ENCODE assay signal across 16 mouse cellular contexts in the genomic region with DNA sequence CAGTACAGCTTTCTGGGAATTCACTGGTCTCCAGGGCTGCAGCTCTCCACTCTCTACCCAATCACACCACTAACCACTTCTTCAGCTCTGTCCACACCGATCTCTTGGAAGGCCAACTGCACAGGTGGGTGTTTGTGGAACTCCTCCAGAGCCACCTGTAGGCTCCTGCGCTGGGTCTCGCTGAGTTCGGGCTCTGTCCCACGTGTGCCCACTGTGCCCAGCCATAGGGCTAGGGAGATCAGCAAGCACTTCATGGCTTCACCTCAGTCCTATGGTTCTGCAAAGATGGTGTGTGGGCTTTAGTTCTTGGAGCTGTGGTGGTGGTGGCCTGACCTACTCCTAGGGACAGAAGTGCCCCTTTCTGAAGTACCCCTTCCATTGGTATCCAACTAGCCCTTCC. TPM values are rescaled to one million over a fixed set of nuclear protein-coding genes. Genes with fewer than 3 reads are reported as not detected.
DNase-seq lines count a peak whose midpoint lies in the region; ATAC-seq and TF ChIP-seq lines count a peak whose summit lies in the region.
"Had no signal": no experiment of that assay in that cellular context is flagged by ENCODE, and none has a peak within 500 bp of the region (broad histone marks: within the 10 kb centered on the region; RNA-seq: fewer than 3 reads in every experiment).

No protein-coding gene starts in this region.

- WGBS in heart, embryonic 15.5 days = 90% methylated on average over 5 of the region's 5 CpGs
- 85% methylated on average over 5 of the region's 5 CpGs for WGBS in lung, embryonic 15.5 days
- 96% methylated on average over 5 of the region's 5 CpGs for WGBS in intestine, embryonic 15.5 days
- 86% methylated on average over 5 of the region's 5 CpGs for WGBS in stomach, embryonic 15.5 days

- H3K27ac ChIP-seq in heart, embryonic 15.5 days = peak overlapping the region; percentile 71
- H3K27ac ChIP-seq in lung, embryonic 15.5 days = peak overlapping the region; percentile 78
- peak overlapping the region; percentile 64 for H3K27ac ChIP-seq in intestine, embryonic 15.5 days
- peak overlapping the region; percentile 76; the same call in 1 of the 2 replicates for H3K27ac ChIP-seq in stomach, embryonic 15.5 days
- H3K27ac ChIP-seq in left cerebral cortex, adult 2 months = no peak overlapping the region
- H3K27ac ChIP-seq: embryonic facial prominence, embryonic 15.5 days; forebrain, embryonic 15.5 days; macrophage had no signal

- peak overlapping the region; percentile 16 for H3K4me3 ChIP-seq in heart, embryonic 15.5 days
- peak overlapping the region; percentile 13 for H3K4me3 ChIP-seq in lung, embryonic 15.5 days
- H3K4me3 ChIP-seq in intestine, embryonic 15.5 days (replicated peaks) = peak overlapping the region; percentile 7; the same call in 1 of the 2 replicates
- peak overlapping the region; percentile 29 for H3K4me3 ChIP-seq in stomach, embryonic 15.5 days (replicated peaks)
- no peak overlapping the region for H3K4me3 ChIP-seq in left cerebral cortex, adult 2 months
- H3K4me3 ChIP-seq: embryonic facial prominence, embryonic 15.5 days; forebrain, embryonic 15.5 days had no signal

- no peak for ATAC-seq in heart, embryonic 15.5 days (replicated peaks; ENCODE audit: insufficient number of reproducible peaks, insufficient read depth, low FRiP score, low read depth)
- ATAC-seq in lung, embryonic 15.5 days (ENCODE audit: borderline replicate concordance, extremely low read depth, low FRiP score, low TSS enrichment) = no peak
- no peak for ATAC-seq in intestine, embryonic 15.5 days
- ATAC-seq in stomach, embryonic 15.5 days (ENCODE audit: insufficient read depth, low FRiP score, low read depth) = no peak; the same call in 1 of the 2 replicates
- ATAC-seq: CD4-positive, CD25-positive, alpha-beta regulatory T cell, adult 4 months; forebrain, embryonic 15.5 days had no signal

- H3K4me1 ChIP-seq in heart, embryonic 15.5 days (replicated peaks) = peaks cover 45% of the 10 kb centered on the region
- H3K4me1 ChIP-seq in lung, embryonic 15.5 days = peaks cover 34% of the 10 kb centered on the region
- peaks cover 21% of the 10 kb centered on the region for H3K4me1 ChIP-seq in intestine, embryonic 15.5 days (replicated peaks)
- peaks cover 20% of the 10 kb centered on the region for H3K4me1 ChIP-seq in stomach, embryonic 15.5 days

- H3K4me2 ChIP-seq in heart, embryonic 15.5 days = peak overlapping the region; percentile 31
- peak overlapping the region; percentile 46 for H3K4me2 ChIP-seq in lung, embryonic 15.5 days
- H3K4me2 ChIP-seq in intestine, embryonic 15.5 days (replicated peaks) = peak overlapping the region; percentile 44
- H3K4me2 ChIP-seq in stomach, embryonic 15.5 days = peak overlapping the region; percentile 36
- H3K4me2 ChIP-seq: forebrain, embryonic 15.5 days had no signal

- H3K27me3 ChIP-seq in heart, embryonic 15.5 days = no peaks in the 10 kb centered on the region
- no peaks in the 10 kb centered on the region for H3K27me3 ChIP-seq in lung, embryonic 15.5 days
- H3K27me3 ChIP-seq in intestine, embryonic 15.5 days (replicated peaks) = no peaks in the 10 kb centered on the region
- H3K27me3 ChIP-seq in stomach, embryonic 15.5 days (replicated peaks) = no peaks in the 10 kb centered on the region
- H3K27me3 ChIP-seq: embryonic facial prominence, embryonic 15.5 days; forebrain, embryonic 15.5 days had no signal

- no peaks in the 10 kb centered on the region for H3K9me3 ChIP-seq in heart, embryonic 15.5 days (replicated peaks)
- no peaks in the 10 kb centered on the region for H3K9me3 ChIP-seq in lung, embryonic 15.5 days
- H3K9me3 ChIP-seq in intestine, embryonic 15.5 days = no peaks in the 10 kb centered on the region
- no peaks in the 10 kb centered on the region for H3K9me3 ChIP-seq in stomach, embryonic 15.5 days
- H3K9me3 ChIP-seq: embryonic facial prominence, embryonic 15.5 days; forebrain, embryonic 15.5 days had no signal

- no peaks in the 10 kb centered on the region for H3K36me3 ChIP-seq in heart, embryonic 15.5 days
- no peaks in the 10 kb centered on the region for H3K36me3 ChIP-seq in lung, embryonic 15.5 days
- H3K36me3 ChIP-seq in intestine, embryonic 15.5 days = 0 out of 2 replicates have a peak, but pooled peaks cover 4% of the 10 kb centered on the region
- no peaks in the 10 kb centered on the region for H3K36me3 ChIP-seq in stomach, embryonic 15.5 days
- H3K36me3 ChIP-seq: embryonic facial prominence, embryonic 15.5 days; forebrain, embryonic 15.5 days had no signal

- H3K9ac ChIP-seq in heart, embryonic 15.5 days = no peak overlapping the region
- no peak overlapping the region for H3K9ac ChIP-seq in lung, embryonic 15.5 days
- H3K9ac ChIP-seq in intestine, embryonic 15.5 days = no peak overlapping the region
- H3K9ac ChIP-seq in stomach, embryonic 15.5 days = no peak overlapping the region
- H3K9ac ChIP-seq: embryonic facial prominence, embryonic 15.5 days; forebrain, embryonic 15.5 days had no signal

- TF ChIP-seq CTCF in left cerebral cortex, adult 2 months (IDR thresholded peaks at IDR 0.05) = no peak

- intact Hi-C loops in left cerebral cortex, adult 2 months (cut with DNase I) = no loop called here

- no peak for DNase-seq in heart, postnatal 4 days
- DNase-seq in lung, postnatal 14 days = no peak
- no peak for DNase-seq in left cerebral cortex, adult 2 months (ENCODE audit: extremely low spot score in 1 of 2, low spot score in 2 of 2)
- DNase-seq: cerebellum, postnatal 36 days; layer of hippocampus, adult 9-11 months had no signal

RNA-seq across cellular contexts. Expression of gene Rarres2, which starts 0.6 kb away (rescaled TPM):
- 50.4 and 53.8 TPM in 2 replicates for polyA plus RNA-seq in heart, embryonic 15.5 days (2015; fragmentation: Nextera tagmentation; extraction: Ambion mirVana)
- 10 to 100 TPM; 69.3 to 70.3 TPM for total RNA-seq in heart, postnatal 4 days (2021)
- 76.6 and 84.0 TPM in 2 replicates for polyA plus RNA-seq in lung, embryonic 15.5 days (2015; fragmentation: Nextera tagmentation; extraction: Ambion mirVana)
- polyA plus RNA-seq in intestine, embryonic 15.5 days (2015; fragmentation: Nextera tagmentation; extraction: Ambion mirVana) = 87.2 and 87.9 TPM in 2 replicates
- polyA plus RNA-seq in stomach, embryonic 15.5 days (2015; fragmentation: Nextera tagmentation; extraction: Ambion mirVana) = 83.2 and 89.3 TPM in 2 replicates
- 10 to 100 TPM; 12.3 to 12.8 TPM for total RNA-seq in left cerebral cortex, adult 2 months (2021)
- total RNA-seq: neutrophil, adult 5-6 weeks had no signal
- polyA plus RNA-seq: macrophage had no signal

RNA-seq across cellular contexts. Expression of gene Gm45021, which starts 17.4 kb away (rescaled TPM):
- polyA plus RNA-seq in heart, embryonic 15.5 days (2015; fragmentation: Nextera tagmentation; extraction: Ambion mirVana) = 0.70 TPM in 1 of 2 replicates, not detected in the other
- not detected for total RNA-seq in heart, postnatal 4 days (2021)
- polyA plus RNA-seq in lung, embryonic 15.5 days (2015; fragmentation: Nextera tagmentation; extraction: Ambion mirVana) = not detected in 2 replicates
- not detected in 2 replicates for polyA plus RNA-seq in intestine, embryonic 15.5 days (2015; fragmentation: Nextera tagmentation; extraction: Ambion mirVana)
- not detected in 2 replicates for polyA plus RNA-seq in stomach, embryonic 15.5 days (2015; fragmentation: Nextera tagmentation; extraction: Ambion mirVana)
- not detected for total RNA-seq in left cerebral cortex, adult 2 months (2021)
- total RNA-seq: adrenal gland, adult 18-20 months; gastrocnemius, postnatal 10 days; neutrophil, adult 5-6 weeks had no signal
- polyA plus RNA-seq: CD4-positive, CD25-positive, alpha-beta regulatory T cell, adult 4 months; embryonic facial prominence, embryonic 15.5 days; forebrain, embryonic 15.5 days; macrophage had no signal

RNA-seq across cellular contexts. Expression of gene Lrrc61, which starts 17.4 kb away (rescaled TPM):
- polyA plus RNA-seq in heart, embryonic 15.5 days (2015; fragmentation: Nextera tagmentation; extraction: Ambion mirVana) = 6.0 and 7.0 TPM in 2 replicates
- total RNA-seq in heart, postnatal 4 days (2021) = 1 to 10 TPM; 7.5 to 9.1 TPM
- 6.0 and 7.3 TPM in 2 replicates for polyA plus RNA-seq in lung, embryonic 15.5 days (2015; fragmentation: Nextera tagmentation; extraction: Ambion mirVana)
- polyA plus RNA-seq in intestine, embryonic 15.5 days (2015; fragmentation: Nextera tagmentation; extraction: Ambion mirVana) = 8.1 and 9.5 TPM in 2 replicates
- 5.4 and 9.6 TPM in 2 replicates for polyA plus RNA-seq in stomach, embryonic 15.5 days (2015; fragmentation: Nextera tagmentation; extraction: Ambion mirVana)
- total RNA-seq in left cerebral cortex, adult 2 months (2021) = 10 to 100 TPM; 35.8 to 36.8 TPM

RNA-seq across cellular contexts. Expression of gene Repin1, which starts 21.7 kb away (rescaled TPM):
- 23.4 and 28.1 TPM in 2 replicates for polyA plus RNA-seq in heart, embryonic 15.5 days (2015; fragmentation: Nextera tagmentation; extraction: Ambion mirVana)
- 10 to 100 TPM; 30.4 to 31.2 TPM for total RNA-seq in heart, postnatal 4 days (2021)
- polyA plus RNA-seq in lung, embryonic 15.5 days (2015; fragmentation: Nextera tagmentation; extraction: Ambion mirVana) = 28.1 and 30.9 TPM in 2 replicates
- 23.6 and 24.9 TPM in 2 replicates for polyA plus RNA-seq in intestine, embryonic 15.5 days (2015; fragmentation: Nextera tagmentation; extraction: Ambion mirVana)
- 26.6 and 27.8 TPM in 2 replicates for polyA plus RNA-seq in stomach, embryonic 15.5 days (2015; fragmentation: Nextera tagmentation; extraction: Ambion mirVana)
- total RNA-seq in left cerebral cortex, adult 2 months (2021) = 10 to 100 TPM; 56.5 to 58.0 TPM

RNA-seq across cellular contexts. Expression of gene Gm44965, which starts 21.7 kb away (rescaled TPM):
- not detected in 2 replicates for polyA plus RNA-seq in heart, embryonic 15.5 days (2015; fragmentation: Nextera tagmentation; extraction: Ambion mirVana)
- not detected for total RNA-seq in heart, postnatal 4 days (2021)
- polyA plus RNA-seq in lung, embryonic 15.5 days (2015; fragmentation: Nextera tagmentation; extraction: Ambion mirVana) = not detected in 2 replicates
- polyA plus RNA-seq in intestine, embryonic 15.5 days (2015; fragmentation: Nextera tagmentation; extraction: Ambion mirVana) = not detected in 2 replicates
- polyA plus RNA-seq in stomach, embryonic 15.5 days (2015; fragmentation: Nextera tagmentation; extraction: Ambion mirVana) = 0.45 TPM in 1 of 2 replicates, not detected in the other
- not detected for total RNA-seq in left cerebral cortex, adult 2 months (2021)
- total RNA-seq: adrenal gland, adult 18-20 months; neutrophil, adult 5-6 weeks had no signal
- polyA plus RNA-seq: CD4-positive, CD25-positive, alpha-beta regulatory T cell, adult 4 months; embryonic facial prominence, embryonic 15.5 days; forebrain, embryonic 15.5 days; macrophage had no signal
